Mouse (Mus musculus) lung, embryonic 16.5 days (tissue): ENCODE measurements at regions not wholly inside any gene's neighbourhood (a gene's known extent, or its start where the extent isn't known, plus 50 kb on each side); places are given as distances from the start of the nearest gene placed in this dataset.

ENCODE experiments used
- ATAC-seq: fragments of 200-750 bp; cut with Nextera tagmentation; 2 replicates; pipeline ENCODE4 v1.8.0; 2017; ENCODE audit warnings: low read depth, mild to moderate bottlenecking, moderate library complexity
- H3K27ac ChIP-seq: fragments of 300-500 bp; sonication (generic); 2 replicates; pipeline ENCODE4 v1.5.1; 2014; ENCODE audit warnings: mild to moderate bottlenecking, control low read depth, low read length
- H3K27me3 ChIP-seq: fragments of 300-500 bp; sonication (generic); 2 replicates; pipeline ENCODE4 v1.6.1; 2014; ENCODE audit warnings: low read depth, low read length, mixed read lengths; ENCODE audit not compliant: control insufficient read depth, insufficient read depth
- H3K36me3 ChIP-seq: fragments of 300-500 bp; sonication (generic); 2 replicates; pipeline ENCODE4 v1.6.1; 2014; ENCODE audit warnings: low read length; ENCODE audit not compliant: control insufficient read depth, insufficient read depth
- H3K4me1 ChIP-seq: fragments of 300-500 bp; sonication (generic); replicated peaks from 2 replicates; pipeline ENCODE4 v1.6.1; 2014; ENCODE audit warnings: low read length, mixed read lengths; ENCODE audit not compliant: control insufficient read depth, insufficient read depth
- H3K4me2 ChIP-seq: fragments of 300-500 bp; sonication (generic); 2 replicates; pipeline ENCODE4 v1.6.1; 2014; ENCODE audit warnings: low read depth, low read length, control low read depth
- H3K4me3 ChIP-seq: fragments of 300-500 bp; sonication (generic); 2 replicates; pipeline ENCODE4 v1.5.1; 2014; ENCODE audit warnings: mild to moderate bottlenecking, low read length, control low read depth
- H3K9ac ChIP-seq: fragments of 300-500 bp; sonication (generic); 2 replicates; pipeline ENCODE4 v1.6.1; 2014; ENCODE audit warnings: low read length, control low read depth
- H3K9me3 ChIP-seq: fragments of 300-500 bp; sonication (generic); 2 replicates; pipeline ENCODE4 v1.6.1; 2016; ENCODE audit warnings: low read length; ENCODE audit not compliant: control insufficient read depth
- WGBS: fragments of 180-500 bp; shearing (Covaris S2); extraction: QIAGEN DNeasy Blood & Tissue Kit; methylation state at CpG from one replicate; pipeline ENCODE4 v1.1.7; 2014; 5-methylcytosine and 5-hydroxymethylcytosine counted together

DNA sequence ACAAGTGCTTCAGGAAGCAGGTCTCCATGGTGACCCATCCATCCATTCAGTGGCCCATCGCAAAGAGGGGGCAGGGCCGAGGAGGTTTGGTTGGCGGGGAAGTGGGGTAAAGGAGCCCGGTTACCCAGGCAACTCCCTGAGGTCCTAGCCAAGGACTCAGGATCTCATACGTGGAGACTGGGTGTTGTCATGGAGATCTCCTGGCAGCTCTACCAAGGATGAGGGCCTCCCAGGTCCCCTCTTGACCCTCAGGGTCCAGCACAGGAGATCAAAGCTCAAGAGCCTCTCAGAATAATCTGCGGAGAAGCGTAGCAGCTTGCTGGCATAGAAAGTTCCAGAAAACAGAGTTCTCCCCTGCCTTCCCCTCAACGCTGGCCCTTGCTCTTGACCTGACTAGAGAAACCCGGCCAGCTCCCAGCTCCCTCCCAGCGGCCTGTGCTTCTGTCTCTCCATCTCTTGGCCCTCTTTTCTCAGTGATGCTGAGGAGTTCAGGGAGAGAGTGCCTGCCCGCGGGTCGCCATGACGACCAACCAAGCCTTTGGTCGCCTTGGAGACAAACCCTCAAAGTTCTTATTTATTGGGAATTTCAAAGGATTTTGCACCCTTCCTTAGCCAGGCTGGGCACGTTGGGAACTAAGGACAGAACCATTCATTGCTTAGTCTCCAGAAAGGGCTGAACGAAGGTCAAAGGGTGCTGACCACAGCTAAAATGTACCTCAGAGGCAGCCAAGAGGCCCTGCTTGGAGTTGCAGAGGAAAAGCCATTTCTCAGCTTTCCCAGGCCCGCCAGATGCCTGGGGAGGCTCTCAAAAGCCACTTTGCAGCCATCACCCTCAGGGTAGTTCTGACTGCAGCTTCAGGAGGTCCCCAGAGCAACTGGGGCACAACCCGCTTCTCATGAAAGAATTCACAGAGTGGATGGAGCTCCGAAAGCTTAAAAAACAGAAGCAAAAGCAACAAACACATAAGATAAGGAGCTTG is 60.0 kb downstream of the Ubiad1 start:
- no peaks in the 10 kb centered on the region for H3K27me3 ChIP-seq
- H3K27ac ChIP-seq: no peak overlapping the region
- H3K9ac ChIP-seq: no peak overlapping the region
- WGBS: 32% methylated on average over 20 of the region's 20 CpGs
- no peaks in the 10 kb centered on the region for H3K4me1 ChIP-seq
- no peak for ATAC-seq
- H3K4me3 ChIP-seq: no peak overlapping the region
- H3K9me3 ChIP-seq: no peaks in the 10 kb centered on the region
- no peak overlapping the region for H3K4me2 ChIP-seq
- no peaks in the 10 kb centered on the region for H3K36me3 ChIP-seq

DNA sequence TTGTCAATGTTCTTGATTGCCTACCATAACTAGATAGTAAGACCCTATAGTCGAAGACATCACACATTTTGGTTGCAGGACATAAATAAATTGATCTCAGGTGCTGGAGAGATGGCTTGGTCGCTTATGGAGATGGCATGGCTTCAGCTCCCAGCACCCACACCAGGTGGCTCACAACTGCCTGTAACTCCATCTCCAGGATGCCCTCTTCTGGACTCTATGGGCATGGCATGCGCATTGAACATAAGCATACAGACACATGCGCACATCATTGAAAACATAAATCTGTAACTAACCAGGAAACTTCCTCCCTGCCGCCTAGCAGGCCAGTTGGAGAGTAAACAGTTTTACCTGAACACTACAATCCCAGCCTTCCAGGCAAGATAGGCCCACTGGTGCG is 64.0 kb downstream of the Ubiad1 start:
- Histone ChIP-seq H3K4me2 (no peak overlapping the region), H3K9me3 (no peaks in the 10 kb centered on the region), H3K27me3 (no peaks in the 10 kb centered on the region), H3K9ac (no peak overlapping the region), H3K4me1 (no peaks in the 10 kb centered on the region), H3K36me3 (no peaks in the 10 kb centered on the region), H3K4me3 (no peak overlapping the region), H3K27ac (no peak overlapping the region)
- WGBS: 76% methylated on average over 6 of the region's 6 CpGs
- no peak for ATAC-seq

DNA sequence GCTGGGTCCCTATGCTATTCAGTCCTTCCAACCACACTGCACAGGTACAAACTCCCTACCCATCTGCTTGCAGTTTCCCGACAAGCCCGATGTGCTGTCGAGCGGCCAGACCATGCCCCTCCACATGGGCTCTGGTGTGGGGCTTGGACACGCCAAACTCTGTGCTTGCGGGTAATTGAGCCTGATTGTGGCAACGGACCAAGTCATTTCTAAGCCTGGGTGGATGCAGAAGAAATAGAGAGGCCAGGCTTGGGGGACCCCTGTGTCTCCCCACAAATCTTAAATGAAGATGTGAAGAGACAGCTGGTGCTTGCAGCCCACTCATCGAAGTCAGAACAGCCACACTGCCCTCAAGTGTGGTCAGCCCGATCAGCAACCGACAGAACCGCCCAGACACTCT is 66.1 kb downstream of the Ubiad1 start:
- no peak for ATAC-seq
- H3K36me3 ChIP-seq: no peaks in the 10 kb centered on the region

DNA sequence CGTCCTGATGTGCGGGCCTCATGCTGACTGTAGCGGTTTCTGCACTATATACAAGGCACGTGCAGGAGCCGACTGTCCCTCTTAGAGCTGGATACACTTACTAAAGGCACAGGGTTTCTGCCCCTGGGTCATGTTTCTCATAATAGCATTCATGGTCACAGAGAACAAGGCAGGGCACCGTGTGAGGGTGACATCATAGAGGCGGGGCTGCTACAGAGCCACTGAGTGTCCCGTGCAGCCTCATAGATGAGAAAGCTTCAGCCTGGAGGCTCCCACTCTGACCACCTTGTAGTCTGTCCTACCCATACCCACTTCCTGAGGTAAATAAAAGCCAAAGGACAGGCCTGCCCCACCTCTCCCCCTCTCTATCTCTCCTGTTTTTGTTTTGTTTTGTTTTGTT is 67.2 kb downstream of the Ubiad1 start:
- Histone ChIP-seq H3K4me2 (no peak overlapping the region), H3K9me3 (no peaks in the 10 kb centered on the region), H3K27ac (no peak overlapping the region), H3K4me1 (no peaks in the 10 kb centered on the region), H3K36me3 (no peaks in the 10 kb centered on the region), H3K27me3 (no peaks in the 10 kb centered on the region), H3K9ac (no peak overlapping the region), H3K4me3 (no peak overlapping the region)
- 45% methylated on average over 8 of the region's 8 CpGs for WGBS
- no peak for ATAC-seq

More for the DNA sequence above, 66.1 kb downstream of the Ubiad1 start:
- Histone ChIP-seq H3K27ac (no peak overlapping the region), H3K4me2 (no peak overlapping the region), H3K27me3 (no peaks in the 10 kb centered on the region), H3K4me1 (no peaks in the 10 kb centered on the region), H3K9me3 (no peaks in the 10 kb centered on the region), H3K4me3 (no peak overlapping the region), H3K9ac (no peak overlapping the region)
- 68% methylated on average over 11 of the region's 11 CpGs for WGBS

DNA sequence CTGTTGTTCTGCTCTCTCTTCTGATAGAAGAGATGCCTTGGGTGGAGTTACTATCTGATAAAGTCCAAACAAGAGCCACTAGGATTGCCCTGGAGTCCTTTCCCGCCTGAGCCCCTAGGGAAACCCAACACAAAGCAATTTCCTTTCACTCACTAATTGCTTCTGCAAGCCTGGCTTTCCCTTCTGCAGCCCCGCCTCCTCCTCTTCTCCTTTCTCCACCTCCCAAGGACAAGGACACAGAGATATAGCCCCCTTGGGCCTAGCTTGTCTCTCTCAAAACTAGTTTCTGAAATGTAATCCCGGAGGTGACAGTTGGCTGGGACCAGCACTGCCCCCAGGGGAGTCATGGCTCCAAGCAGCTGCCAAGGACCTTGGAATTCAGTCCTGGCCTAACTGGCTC is 68.1 kb downstream of the Ubiad1 start:
- WGBS: 38% methylated on average over 3 of the region's 3 CpGs
- no peaks in the 10 kb centered on the region for H3K36me3 ChIP-seq
- H3K27me3 ChIP-seq: no peaks in the 10 kb centered on the region
- no peak for ATAC-seq
- H3K9me3 ChIP-seq: no peaks in the 10 kb centered on the region
- H3K4me3 ChIP-seq: no peak overlapping the region
- no peak overlapping the region for H3K9ac ChIP-seq
- no peak overlapping the region for H3K27ac ChIP-seq
- H3K4me1 ChIP-seq: no peaks in the 10 kb centered on the region
- no peak overlapping the region for H3K4me2 ChIP-seq

DNA sequence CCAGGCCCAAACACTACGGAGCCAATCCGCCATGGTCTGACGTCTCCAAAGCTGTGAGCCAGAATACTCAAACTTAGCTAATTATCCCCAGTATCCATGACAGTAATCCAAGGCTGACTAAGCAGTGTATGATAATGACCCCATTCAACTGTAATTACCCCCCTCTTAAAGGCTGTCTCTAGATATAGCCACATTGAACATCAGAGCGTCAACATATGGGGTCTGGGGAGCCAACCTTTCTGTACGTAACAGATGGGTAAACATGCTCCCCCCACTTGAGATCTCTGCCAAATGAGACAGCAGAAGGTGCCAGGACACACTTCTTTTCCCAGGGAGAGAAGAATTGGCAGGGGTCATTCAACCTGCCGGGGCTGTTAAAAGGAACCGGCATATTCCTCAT is 73.1 kb downstream of the Ubiad1 start:
- no peak overlapping the region for H3K4me3 ChIP-seq
- WGBS: 91% methylated on average over 7 of the region's 7 CpGs
- no peak overlapping the region for H3K27ac ChIP-seq
- no peaks in the 10 kb centered on the region for H3K9me3 ChIP-seq
- no peaks in the 10 kb centered on the region for H3K4me1 ChIP-seq
- H3K9ac ChIP-seq: no peak overlapping the region
- no peak for ATAC-seq
- no peaks in the 10 kb centered on the region for H3K36me3 ChIP-seq
- no peaks in the 10 kb centered on the region for H3K27me3 ChIP-seq
- H3K4me2 ChIP-seq: no peak overlapping the region

DNA sequence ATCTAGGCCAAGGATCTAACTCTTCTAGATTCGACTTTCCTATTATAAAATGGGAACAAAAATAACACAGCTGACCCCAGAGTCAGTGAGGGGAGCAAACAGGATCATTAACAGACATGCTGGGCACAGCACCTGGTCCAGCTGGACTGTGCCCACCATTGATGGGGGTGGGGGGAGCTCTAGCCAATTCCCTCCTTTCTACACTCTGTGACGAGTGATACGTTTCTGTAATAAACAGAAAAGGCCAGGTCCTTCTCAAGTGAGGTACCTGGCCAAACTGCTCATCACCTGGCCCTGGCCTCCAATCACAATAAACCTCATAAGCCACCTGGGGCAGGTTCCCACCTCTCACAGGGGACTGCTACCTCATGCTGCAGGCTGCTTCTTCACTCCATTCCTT is 76.9 kb downstream of the Ubiad1 start:
- H3K4me2 ChIP-seq: no peak overlapping the region

DNA sequence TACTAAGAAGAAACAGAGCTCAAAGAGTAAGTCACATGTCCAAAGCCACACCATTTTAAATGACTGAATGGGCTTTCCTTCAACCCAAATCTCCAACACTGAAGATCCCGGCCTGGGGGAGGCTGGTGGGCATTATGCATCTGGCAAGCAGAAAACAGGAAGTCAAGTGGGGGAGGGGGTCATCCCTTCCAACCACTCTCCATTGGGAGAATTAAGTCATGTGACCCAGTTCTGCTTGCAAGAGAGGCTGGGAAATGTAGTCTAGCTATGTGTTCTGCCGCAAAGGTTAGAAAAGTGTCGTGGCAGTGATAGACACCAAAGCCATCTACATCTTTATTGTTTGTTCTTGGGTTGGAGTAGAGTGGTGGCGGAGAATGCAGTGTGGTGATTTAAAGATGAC is 78.0 kb upstream of the Disp3 start:
- no peak for ATAC-seq
- H3K4me3 ChIP-seq: no peak overlapping the region
- no peak overlapping the region for H3K27ac ChIP-seq
- 46% methylated on average over 4 of the region's 4 CpGs for WGBS
- no peaks in the 10 kb centered on the region for H3K9me3 ChIP-seq
- H3K27me3 ChIP-seq: no peaks in the 10 kb centered on the region
- no peaks in the 10 kb centered on the region for H3K4me1 ChIP-seq
- no peak overlapping the region for H3K9ac ChIP-seq
- H3K4me2 ChIP-seq: no peak overlapping the region
- no peaks in the 10 kb centered on the region for H3K36me3 ChIP-seq

More for the DNA sequence above, 76.9 kb downstream of the Ubiad1 start:
- H3K27ac ChIP-seq: no peak overlapping the region
- H3K9ac ChIP-seq: no peak overlapping the region
- no peaks in the 10 kb centered on the region for H3K9me3 ChIP-seq
- 65% methylated on average over 3 of the region's 3 CpGs for WGBS
- H3K4me3 ChIP-seq: no peak overlapping the region
- H3K4me1 ChIP-seq: no peaks in the 10 kb centered on the region
- no peak for ATAC-seq
- no peaks in the 10 kb centered on the region for H3K27me3 ChIP-seq
- H3K36me3 ChIP-seq: no peaks in the 10 kb centered on the region

DNA sequence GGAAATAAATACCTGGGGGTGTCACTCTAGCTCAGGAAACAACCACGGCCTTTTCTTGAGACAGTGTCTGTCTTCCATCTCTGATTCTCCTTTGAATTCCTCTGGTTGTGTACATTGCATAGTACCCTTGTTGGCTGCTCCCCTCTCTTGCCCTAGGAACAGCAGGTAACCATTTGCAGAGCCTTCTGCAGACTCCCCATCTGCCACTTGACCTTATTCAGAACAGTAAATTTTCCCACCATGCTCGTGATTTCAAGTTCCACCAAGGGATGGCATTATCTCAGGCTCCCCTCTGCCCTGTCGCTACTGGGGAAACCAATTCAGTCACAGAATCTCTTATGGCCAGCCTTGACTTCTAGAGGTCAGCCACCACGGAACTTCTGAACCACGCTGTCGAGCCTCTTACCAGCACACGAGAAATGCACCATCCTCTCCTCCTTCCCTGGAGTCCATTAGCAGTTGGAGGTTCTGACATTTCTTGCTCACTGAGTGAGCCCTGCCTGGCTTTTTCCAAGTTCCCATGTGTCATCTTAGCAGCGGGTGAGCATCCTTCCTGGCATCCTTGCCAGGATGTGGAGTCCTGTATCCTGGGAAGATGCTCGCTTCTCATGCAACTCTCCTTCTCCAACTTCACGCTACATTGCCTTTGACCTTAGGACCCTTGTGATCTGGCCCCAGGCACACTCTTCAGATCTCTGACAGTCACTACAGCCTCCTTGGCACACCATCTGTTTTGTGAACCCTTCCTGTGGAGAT is 75.8 kb upstream of the Disp3 start:
- H3K27me3 ChIP-seq: no peaks in the 10 kb centered on the region
- H3K4me3 ChIP-seq: no peak overlapping the region
- 77% methylated on average over 10 of the region's 10 CpGs for WGBS
- no peaks in the 10 kb centered on the region for H3K4me1 ChIP-seq
- no peaks in the 10 kb centered on the region for H3K9me3 ChIP-seq
- no peak overlapping the region for H3K4me2 ChIP-seq
- no peaks in the 10 kb centered on the region for H3K36me3 ChIP-seq
- no peak overlapping the region for H3K9ac ChIP-seq
- H3K27ac ChIP-seq: no peak overlapping the region
- no peak for ATAC-seq
